ENCODE assay signal across 14 mouse cellular contexts in genomic region chrX:73626981-73627380, GRCm38 (mm10).
"Had no signal": no experiment of that assay in that cellular context is flagged by ENCODE, and none has a peak within 500 bp of the region (broad histone marks: within the 10 kb centered on the region; RNA-seq: fewer than 3 reads in every experiment).

No protein-coding gene starts in this region.

- H3K4me2 ChIP-seq: limb, embryonic 15.5 days; liver, embryonic 12.5 days; lung, embryonic 14.5 days; neural tube, embryonic 15.5 days had no signal

- ATAC-seq: liver, embryonic 12.5 days had no signal

- DNase-seq: kidney, postnatal 14 days; lung, embryonic 14.5 days; lung, postnatal 10 days; lung, postnatal 4 days; midbrain, embryonic 14.5 days; right cerebral cortex, adult 18-20 months; right cerebral cortex, postnatal 25 days; thymus, adult 18-20 months; thymus, postnatal 14 days had no signal

- H3K27me3 ChIP-seq: neural tube, embryonic 15.5 days had no signal

- H3K36me3 ChIP-seq: limb, embryonic 15.5 days; liver, embryonic 12.5 days; midbrain, embryonic 10.5 days; neural tube, embryonic 15.5 days had no signal

- H3K4me1 ChIP-seq: limb, embryonic 15.5 days; liver, embryonic 12.5 days; midbrain, embryonic 10.5 days; neural tube, embryonic 15.5 days had no signal

- H3K9ac ChIP-seq: limb, embryonic 15.5 days; liver, embryonic 12.5 days; lung, embryonic 14.5 days; neural tube, embryonic 15.5 days had no signal

- H3K4me3 ChIP-seq: limb, embryonic 15.5 days; liver, embryonic 12.5 days; midbrain, embryonic 10.5 days; myocyte; neural tube, embryonic 15.5 days had no signal

- H3K9me3 ChIP-seq: limb, embryonic 15.5 days; liver, embryonic 12.5 days; midbrain, embryonic 10.5 days; neural tube, embryonic 15.5 days had no signal

- H3K27ac ChIP-seq: limb, embryonic 15.5 days; liver, embryonic 12.5 days; midbrain, embryonic 10.5 days; neural tube, embryonic 15.5 days had no signal
